Mouse (Mus musculus) kidney, adult 11 months (tissue): ENCODE measurements around the gene Drc7.

Experiments
- DNase-seq: peaks from one replicate; pipeline ENCODE4 v3.0.0; 2022

Gene Drc7

GRCm38 (mm10) chr8:95059812-95060533 lies 5.1 kb downstream of the Drc7 start:
- no peak for DNase-seq

DNA sequence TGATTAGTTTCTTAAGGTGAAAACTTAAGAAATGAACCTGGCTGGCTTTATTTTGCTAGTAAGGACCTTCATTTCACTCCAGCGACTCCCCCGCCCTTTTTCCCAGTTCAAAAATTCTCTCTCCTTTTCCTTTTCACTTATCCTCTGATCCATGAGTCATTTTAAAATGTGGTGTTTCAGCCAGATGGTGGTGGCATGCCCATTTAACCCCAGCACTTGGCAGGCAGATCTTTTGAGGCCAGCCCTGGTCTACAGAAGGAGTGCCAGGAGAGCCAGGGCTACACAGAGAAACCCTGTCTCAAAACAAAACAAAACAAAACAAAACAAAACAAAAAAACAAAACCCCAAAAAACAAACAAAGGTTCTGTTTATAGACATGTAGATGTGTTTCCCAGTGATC lies 9.6 kb downstream of the Drc7 start:
- no peak for DNase-seq

GRCm38 (mm10) chr8:95067582-95067981 lies 12.7 kb downstream of the Drc7 start:
- peak; percentile 40 for DNase-seq

DNA sequence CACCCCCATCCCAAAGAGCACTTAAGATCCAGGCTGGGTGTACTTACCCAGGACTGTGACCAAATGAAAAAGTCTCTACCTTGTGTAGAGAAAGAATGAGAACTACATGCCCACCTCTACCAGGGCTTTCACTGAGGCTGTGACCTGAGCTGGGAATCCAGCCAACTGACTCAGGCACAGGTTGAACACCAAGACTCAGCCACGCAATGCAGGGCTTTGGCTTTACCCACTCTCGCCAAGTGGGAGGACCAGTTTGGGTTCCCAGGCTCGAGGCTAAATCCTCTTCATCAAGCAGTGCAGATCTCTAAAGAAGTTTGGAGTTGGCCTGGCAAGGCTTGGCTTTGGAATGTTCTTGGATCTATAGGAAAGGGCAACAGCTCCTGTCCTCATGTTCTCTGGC lies 20.6 kb downstream of the Drc7 start:
- DNase-seq, result no peak

DNA sequence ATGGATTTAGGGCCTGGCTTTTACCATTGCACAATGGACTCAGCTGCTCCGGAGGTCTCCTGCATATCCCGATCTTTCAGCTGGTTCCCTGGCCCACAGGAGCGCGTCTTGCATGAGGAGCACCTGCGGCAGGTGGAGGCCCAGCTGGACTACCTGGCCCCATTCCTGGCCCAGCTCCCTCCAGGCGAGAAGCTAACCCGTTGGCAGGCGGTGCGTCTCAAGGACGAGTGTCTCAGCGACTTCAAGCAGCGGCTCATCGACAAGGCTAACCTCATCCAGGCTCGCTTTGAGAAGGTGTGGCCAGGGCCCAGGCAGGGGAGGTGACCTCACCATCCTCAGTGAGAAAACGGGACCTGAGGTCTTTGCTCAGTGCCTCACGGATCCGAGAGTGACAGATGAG lies 21.2 kb downstream of the Drc7 start:
- no peak for DNase-seq

- DNase-seq, result no peak
These were observed 23.2 kb downstream of the Drc7 start for GRCm38 (mm10) chr8:95078055-95078454.

DNA sequence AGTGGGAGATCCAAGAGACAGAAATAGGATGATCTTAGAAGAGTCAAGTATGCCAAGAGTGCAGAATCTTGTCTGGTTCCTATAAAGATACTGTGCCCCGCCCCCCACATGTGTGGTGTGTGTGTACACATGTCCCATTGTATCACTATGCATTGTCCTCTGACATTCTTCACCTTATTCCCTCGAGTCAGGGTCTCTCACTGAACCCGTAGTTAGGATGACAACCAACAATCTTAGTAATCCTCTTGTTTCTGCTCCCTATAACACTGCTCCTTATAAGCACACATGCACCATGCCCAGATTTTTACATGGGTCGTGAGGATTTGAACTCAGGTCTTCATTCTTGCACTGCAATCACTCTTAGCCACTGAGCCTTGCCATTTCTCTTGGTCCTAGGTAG lies 24.4 kb downstream of the Drc7 start:
- no peak for DNase-seq

- peak; percentile 100 for DNase-seq
These were observed 25.8 kb downstream of the Drc7 start, which contains the start of gene Katnb1 for GRCm38 (mm10) chr8:95080381-95081341. Gene Katnb1, plus strand, starts transcription at chr8:95081186.

DNA sequence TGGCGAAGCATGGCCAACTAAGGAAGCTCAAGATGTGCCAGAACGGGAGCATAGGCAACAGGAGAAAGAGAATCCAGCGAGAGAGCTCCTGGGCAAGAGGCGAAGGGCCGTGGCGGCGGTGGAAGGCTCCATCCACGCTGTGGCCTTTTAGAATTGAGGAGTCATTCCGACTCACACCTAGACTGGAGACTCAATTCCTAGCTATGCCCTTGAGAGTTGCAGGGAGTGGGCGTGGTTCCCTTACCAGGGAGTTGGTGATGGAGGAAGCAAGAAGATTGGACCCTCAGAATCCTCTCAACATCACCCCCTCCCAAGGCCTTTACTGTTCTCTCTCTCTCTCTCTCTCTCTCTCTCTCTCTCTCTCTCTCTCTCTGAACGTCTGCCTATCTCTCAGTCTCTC lies 26.7 kb downstream of the Drc7 start:
- DNase-seq, result no peak

- DNase-seq, result no peak
These were observed 29.4 kb downstream of the Drc7 start for GRCm38 (mm10) chr8:95084261-95084660.

DNA sequence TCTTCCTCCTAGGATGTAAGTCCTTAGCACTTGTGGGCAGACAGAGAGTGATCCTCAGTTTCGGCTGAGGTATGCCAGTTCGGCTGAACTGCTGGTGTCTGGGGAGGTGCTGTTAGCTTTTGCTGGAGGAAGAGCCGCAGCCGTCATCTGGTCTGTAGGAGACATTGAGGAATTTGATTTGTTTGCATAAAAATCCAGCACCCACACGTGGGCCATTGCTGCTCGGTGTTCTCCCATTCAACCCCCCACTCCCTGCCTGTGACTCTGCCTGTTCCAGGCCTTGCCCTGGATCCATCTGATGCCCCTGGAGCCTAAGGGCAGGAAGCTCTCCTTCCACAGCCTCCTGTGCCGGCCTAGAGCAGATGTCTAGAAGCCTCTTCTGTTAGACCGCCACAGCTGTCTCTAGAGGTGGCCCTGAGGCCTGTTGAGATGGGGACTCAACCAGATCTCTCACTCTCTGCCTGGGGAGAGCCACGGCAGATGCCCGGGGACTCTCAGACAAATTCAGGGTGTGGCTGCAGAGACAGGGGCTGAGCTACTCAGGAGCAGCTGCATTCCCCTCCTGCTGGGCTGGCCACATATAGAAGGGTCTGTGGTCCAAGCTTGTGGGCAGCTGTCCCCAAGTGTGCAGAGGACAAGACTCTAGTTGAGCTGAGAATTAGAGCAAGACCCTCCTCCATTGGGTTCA lies 30.0 kb downstream of the Drc7 start:
- no peak for DNase-seq

DNA sequence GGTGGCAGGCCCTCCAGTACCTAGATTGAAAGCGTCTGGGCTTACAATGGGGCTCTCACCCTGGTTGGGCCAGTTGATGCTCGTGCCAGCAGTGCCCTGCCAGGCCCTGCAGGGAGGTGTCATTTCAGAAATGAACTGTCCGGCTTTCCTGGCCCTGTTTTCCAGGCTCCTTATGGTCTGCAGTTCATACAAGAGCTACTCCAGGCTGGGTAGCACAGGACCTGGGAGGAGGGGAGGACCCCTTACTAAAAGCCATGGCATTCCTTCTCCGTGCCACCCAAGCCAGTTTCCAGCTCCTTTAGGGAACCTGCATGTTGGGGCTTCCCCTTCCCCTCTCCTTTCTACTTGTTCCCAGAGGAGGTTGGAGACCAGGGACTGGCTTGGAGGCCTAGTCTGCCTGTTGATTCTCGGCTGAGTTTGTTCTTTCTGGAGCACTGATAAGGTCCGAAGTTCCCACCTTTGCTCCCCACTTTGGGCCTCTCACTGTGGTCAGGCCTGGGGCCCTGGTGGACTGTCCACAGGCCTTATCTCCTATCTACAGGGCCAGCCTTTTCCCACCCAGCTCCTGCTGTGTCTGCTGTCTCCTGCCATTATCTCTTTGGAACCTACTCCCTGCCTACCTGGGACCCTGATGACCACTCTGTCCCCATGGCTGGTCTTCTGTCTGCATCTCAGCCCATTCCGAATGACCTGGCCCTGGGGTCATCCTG lies 30.7 kb downstream of the Drc7 start:
- DNase-seq, result no peak

DNA sequence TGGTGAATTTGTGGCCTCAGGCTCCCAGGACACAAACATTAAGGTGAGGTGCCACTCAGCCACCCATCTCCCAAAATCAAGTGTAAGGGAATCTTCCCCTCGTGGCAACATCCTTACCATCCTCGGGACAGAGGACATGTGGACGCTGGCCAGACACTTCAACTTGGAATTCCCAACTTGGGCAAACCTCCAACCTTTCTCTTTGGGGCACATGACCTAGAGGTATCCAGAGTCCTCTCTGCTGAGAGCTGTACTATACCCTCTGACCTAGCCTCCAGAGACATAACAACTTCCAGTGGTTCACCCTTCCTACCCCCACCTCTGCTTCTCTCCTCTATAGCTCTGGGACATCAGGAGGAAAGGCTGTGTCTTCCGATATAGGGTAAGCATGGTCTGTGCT lies 38.7 kb downstream of the Drc7 start:
- DNase-seq, result peak; percentile 86

- peak; percentile 65 for DNase-seq
These were observed 44.1 kb downstream of the Drc7 start for GRCm38 (mm10) chr8:95099009-95099408.

GRCm38 (mm10) chr8:95101972-95102371 lies 47.1 kb downstream of the Drc7 start:
- DNase-seq, result no peak

GRCm38 (mm10) chr8:95107306-95107705 lies 52.4 kb downstream of the Drc7 start:
- no peak for DNase-seq

GRCm38 (mm10) chr8:95112594-95112993 lies 57.7 kb downstream of the Drc7 start:
- no peak for DNase-seq

- no peak for DNase-seq
These were observed 58.2 kb downstream of the Drc7 start for GRCm38 (mm10) chr8:95113108-95113507.

GRCm38 (mm10) chr8:95113750-95114149 lies 58.8 kb downstream of the Drc7 start:
- no peak for DNase-seq

DNA sequence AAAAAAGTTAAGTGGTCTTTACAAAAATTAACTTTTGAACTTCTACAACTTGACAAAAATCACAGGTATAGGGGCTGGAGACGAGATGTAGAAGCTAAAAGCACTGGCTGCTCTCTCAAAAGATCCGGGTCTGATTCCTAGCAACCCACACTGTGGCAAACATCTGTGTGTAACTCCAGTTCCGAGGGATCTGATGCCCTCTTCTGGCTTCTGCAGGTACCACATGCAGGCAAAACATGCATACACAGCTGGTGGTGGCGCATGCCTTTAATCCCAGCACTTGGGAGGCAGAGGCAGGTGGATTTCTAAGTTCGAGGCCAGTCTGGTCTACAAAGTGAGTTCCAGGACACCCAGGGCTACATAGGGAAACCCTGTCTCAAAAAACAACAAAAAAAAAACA lies 68.6 kb downstream of the Drc7 start:
- no peak for DNase-seq

DNA sequence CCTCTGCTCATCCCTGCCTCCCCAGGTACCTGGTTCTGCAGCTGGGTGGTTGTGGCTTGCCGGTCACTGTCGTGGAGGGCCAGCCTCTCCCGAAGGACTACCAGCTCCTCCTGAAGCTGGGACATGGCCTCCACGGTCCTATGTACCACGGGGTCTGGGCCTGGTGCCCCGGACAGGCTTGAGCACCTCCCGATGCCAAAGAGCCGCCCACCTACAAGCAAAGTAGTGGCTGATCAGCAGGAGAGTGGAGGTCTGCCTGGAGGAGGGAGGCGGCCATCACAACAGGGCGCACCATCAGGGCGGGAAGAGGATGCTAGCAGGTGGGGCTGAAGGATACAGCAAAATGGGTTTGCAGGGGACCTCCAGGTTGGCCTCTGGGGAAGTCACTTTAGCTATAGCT lies 71.6 kb downstream of the Drc7 start:
- no peak for DNase-seq

DNA sequence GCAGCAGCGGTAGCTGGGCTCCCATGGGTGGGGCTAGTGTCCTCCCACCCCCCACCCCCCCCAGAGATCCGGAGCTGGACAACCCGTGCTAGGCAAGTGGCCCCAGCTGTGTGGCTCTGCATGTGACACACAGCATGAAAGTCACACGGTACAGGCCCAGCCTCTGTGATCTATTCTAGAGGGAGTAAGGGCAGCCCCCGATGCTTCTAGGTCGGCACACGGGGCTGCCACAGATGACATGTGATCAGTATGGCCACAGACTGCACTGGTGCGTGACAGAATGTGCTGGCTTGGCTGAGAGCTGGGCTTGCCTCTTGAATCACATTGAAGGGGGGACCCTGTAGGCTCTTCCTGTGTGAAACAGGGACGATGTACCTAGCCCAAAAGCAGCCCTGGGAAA lies 72.8 kb downstream of the Drc7 start:
- peak; percentile 49 for DNase-seq
